Mouse (Mus musculus) hindbrain, embryonic 14.5 days (tissue): ENCODE measurements at regions not wholly inside any gene's neighbourhood (a gene's known extent, or its start where the extent isn't known, plus 50 kb on each side); places are given as distances from the start of the nearest gene placed in this dataset.

Source experiments
- ATAC-seq: fragments of 200-750 bp; cut with Nextera tagmentation; 2 replicates; pipeline ENCODE4 v1.8.0; 2017; ENCODE audit warnings: moderate number of reproducible peaks, mild to moderate bottlenecking, moderate TSS enrichment, moderate library complexity; ENCODE audit not compliant: low FRiP score
- DNase-seq: peaks from one replicate; pipeline ENCODE4 v3.0.0-alpha.2; 2015; ENCODE audit warnings: low spot score
- H3K27ac ChIP-seq: fragments of 300-500 bp; sonication (generic); 2 replicates; pipeline ENCODE4 v1.5.1; 2014; ENCODE audit warnings: mild to moderate bottlenecking, moderate library complexity
- H3K27me3 ChIP-seq: fragments of 300-500 bp; sonication (generic); 2 replicates; pipeline ENCODE4 v1.6.1; 2014; ENCODE audit warnings: mild to moderate bottlenecking, low read length, mixed read lengths; ENCODE audit not compliant: control insufficient read depth, insufficient read depth
- H3K36me3 ChIP-seq: fragments of 300-500 bp; sonication (generic); replicated peaks from 2 replicates; pipeline ENCODE4 v1.6.1; 2014; ENCODE audit not compliant: control insufficient read depth, insufficient read depth
- H3K4me1 ChIP-seq: fragments of 300-500 bp; sonication (generic); replicated peaks from 2 replicates; pipeline ENCODE4 v1.6.1; 2014; ENCODE audit warnings: antibody characterized with exemption, low read length, mixed read lengths; ENCODE audit not compliant: control insufficient read depth, insufficient read depth
- H3K4me2 ChIP-seq: fragments of 300-500 bp; sonication (generic); replicated peaks from 2 replicates; pipeline ENCODE4 v1.6.1; 2014; ENCODE audit warnings: mild to moderate bottlenecking, moderate library complexity
- H3K4me3 ChIP-seq: fragments of 300-500 bp; sonication (generic); replicated peaks from 2 replicates; pipeline ENCODE4 v1.5.1; 2014; ENCODE audit warnings: mild to moderate bottlenecking, low read length
- H3K9ac ChIP-seq: fragments of 300-500 bp; sonication (generic); 2 replicates; pipeline ENCODE4 v1.6.1; 2014
- H3K9me3 ChIP-seq: fragments of 300-500 bp; sonication (generic); 2 replicates; pipeline ENCODE4 v1.6.1; 2016; ENCODE audit warnings: low read length; ENCODE audit not compliant: control insufficient read depth
- WGBS: fragments of 180-500 bp; shearing (Covaris S2); extraction: QIAGEN DNeasy Blood & Tissue Kit; methylation state at CpG from one replicate; pipeline ENCODE4 v1.1.7; 2014; 5-methylcytosine and 5-hydroxymethylcytosine counted together

DNA sequence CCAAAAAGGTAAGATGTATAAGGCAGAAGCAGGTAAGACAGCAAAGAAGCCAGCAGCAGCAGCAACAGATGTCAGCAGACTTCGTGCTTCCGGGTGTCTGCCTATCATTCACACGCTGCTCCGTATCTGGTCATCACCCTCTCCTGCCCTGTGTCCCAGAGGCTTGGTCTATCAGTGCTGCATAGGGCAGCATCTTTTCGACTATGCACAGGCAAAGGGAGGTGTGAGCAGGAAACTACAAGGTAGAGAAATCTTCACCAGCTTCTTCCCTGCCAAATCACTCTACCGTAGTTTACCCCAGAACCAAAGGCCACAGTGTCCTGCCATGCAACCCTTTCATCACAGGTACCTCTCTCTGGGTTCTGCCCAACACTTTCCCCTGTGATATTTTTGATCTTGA lies 156.5 kb downstream of the Zfp36l1 start:
- WGBS: 96% methylated on average over 6 of the region's 6 CpGs
- Histone ChIP-seq H3K4me1 (no peaks in the 10 kb centered on the region), H3K27me3 (no peaks in the 10 kb centered on the region), H3K27ac (no peak overlapping the region), H3K4me3 (no peak overlapping the region), H3K9ac (no peak overlapping the region), H3K9me3 (no peaks in the 10 kb centered on the region), H3K4me2 (no peak overlapping the region), H3K36me3 (no peaks in the 10 kb centered on the region)
- ATAC-seq: no peak
- DNase-seq: no peak

DNA sequence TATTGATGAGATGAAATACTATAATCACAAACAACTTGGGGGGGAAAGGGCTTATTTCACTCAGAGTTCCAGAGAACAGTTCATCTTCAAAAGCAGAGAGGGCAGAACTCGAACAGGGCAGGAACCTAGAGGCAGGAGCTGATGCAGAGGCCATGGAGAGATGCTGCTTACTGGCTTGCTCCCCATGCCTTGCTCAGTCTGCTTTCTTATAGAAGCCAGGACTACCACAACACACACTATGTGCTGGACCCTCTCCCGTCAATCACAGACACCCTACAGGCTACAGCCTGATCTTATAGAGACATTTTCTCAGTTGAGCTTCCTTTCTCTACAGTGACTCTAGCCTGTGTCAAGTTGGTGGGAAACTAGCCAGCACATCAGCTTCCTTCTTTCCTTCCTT lies 157.3 kb downstream of the Zfp36l1 start:
- Histone ChIP-seq H3K4me2 (no peak overlapping the region), H3K36me3 (no peaks in the 10 kb centered on the region), H3K27ac (no peak overlapping the region), H3K4me3 (no peak overlapping the region), H3K9me3 (no peaks in the 10 kb centered on the region), H3K27me3 (no peaks in the 10 kb centered on the region), H3K9ac (no peak overlapping the region), H3K4me1 (no peaks in the 10 kb centered on the region)
- no peak for ATAC-seq
- WGBS: 85% methylated on average over 2 of the region's 2 CpGs
- DNase-seq: no peak

DNA sequence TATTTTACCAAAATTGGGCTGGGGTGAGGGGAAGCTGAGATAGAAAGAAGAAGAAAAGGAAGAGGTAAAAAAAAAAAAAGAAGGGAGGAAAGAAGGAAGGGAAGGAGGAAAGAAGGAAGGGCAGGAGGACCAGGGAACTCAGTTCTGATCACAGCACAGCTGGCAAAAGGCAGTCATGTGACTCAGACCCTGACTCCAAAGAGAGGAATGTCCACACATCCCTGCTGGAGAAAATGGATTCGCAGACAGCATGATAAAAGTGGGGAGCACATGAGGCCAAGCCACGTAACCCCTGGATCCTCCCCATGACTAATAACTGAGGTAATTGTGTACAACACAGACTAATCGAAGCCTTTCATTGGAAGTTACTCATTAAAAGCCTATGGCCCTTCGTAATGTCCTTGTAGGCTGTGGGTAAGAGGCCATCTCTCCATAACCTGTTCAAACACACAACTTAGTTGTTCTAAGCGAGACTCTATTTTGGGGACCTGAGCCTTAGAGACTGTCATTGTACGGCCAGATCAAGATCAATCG lies 162.2 kb downstream of the Zfp36l1 start:
- no peak for DNase-seq
- ATAC-seq: no peak
- Histone ChIP-seq H3K36me3 (no peaks in the 10 kb centered on the region), H3K27ac (no peak overlapping the region), H3K4me1 (peaks cover 3% of the 10 kb centered on the region; the same call in 1 of the 2 replicates), H3K4me2 (no peak overlapping the region), H3K9me3 (no peaks in the 10 kb centered on the region), H3K27me3 (no peaks in the 10 kb centered on the region), H3K9ac (no peak overlapping the region), H3K4me3 (no peak overlapping the region)
- WGBS: 84% methylated on average over 7 of the region's 7 CpGs

DNA sequence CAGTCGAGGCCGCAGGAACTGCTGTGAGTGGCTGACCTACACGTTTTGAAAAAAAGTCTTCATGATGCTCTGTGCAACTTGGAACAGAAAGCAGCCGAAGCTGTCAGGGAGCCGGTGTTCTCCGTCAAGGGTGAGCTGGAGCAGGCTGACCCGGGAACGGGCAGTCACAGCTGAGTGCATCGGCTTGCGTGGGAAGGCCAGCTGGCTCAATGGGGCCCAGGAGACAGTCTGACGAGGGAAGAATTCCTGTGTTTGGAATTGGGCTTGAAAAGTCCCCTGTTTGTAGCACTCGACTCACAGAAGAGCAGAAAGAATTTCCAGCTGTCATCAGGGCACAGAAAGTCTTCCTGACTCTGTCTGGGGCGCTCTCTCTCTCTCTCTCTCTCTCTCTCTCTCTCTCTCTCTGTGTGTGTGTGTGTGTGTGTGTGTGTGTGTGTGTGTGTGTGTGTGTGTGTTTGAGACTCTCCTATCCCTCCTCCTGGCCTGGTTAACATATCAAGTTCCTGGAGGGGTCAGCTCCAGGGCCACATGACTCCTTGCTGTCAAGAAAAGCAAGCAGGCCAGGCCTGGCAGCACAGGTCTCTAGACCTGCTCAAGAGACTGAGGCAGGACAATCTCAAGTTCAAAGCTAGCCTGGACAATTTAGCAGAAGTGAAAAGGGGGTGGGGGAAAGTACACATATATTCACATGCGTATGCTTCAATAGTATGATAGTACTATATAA lies 163.6 kb downstream of the Zfp36l1 start:
- no peak overlapping the region for H3K4me2 ChIP-seq
- H3K36me3 ChIP-seq: no peaks in the 10 kb centered on the region
- H3K9ac ChIP-seq: no peak overlapping the region
- peaks cover 10% of the 10 kb centered on the region; the same call in 1 of the 2 replicates for H3K4me1 ChIP-seq
- ATAC-seq (no peak; the same call in 1 of the 2 replicates), DNase-seq (no peak)
- no peak overlapping the region for H3K4me3 ChIP-seq
- peak overlapping the region; percentile 57 for H3K27ac ChIP-seq
- H3K27me3 ChIP-seq: no peaks in the 10 kb centered on the region
- 25% methylated on average over 14 of the region's 14 CpGs for WGBS
- H3K9me3 ChIP-seq: no peaks in the 10 kb centered on the region

DNA sequence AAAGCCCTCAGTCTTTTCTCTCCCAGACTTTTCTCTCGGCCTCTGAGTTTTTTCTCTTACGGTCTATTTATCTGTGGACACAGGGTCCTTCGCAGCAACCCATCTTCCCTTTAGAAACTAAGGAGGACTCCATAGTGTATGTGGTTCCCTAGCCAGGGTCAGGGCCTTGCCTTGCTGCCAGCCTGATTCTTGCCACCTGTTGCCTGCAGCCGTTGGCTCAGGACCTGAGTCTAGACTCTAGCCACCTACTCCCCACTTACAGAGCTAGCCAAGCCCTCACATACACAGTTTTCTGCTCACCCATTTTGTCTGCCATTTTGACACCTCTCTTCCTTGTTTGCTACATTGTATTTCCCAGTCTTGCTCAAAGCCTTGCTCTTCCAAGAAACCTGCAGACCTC lies 165.2 kb downstream of the Zfp36l1 start:
- 96% methylated on average over 4 of the region's 4 CpGs for WGBS
- no peak for DNase-seq
- H3K36me3 ChIP-seq: no peaks in the 10 kb centered on the region

DNA sequence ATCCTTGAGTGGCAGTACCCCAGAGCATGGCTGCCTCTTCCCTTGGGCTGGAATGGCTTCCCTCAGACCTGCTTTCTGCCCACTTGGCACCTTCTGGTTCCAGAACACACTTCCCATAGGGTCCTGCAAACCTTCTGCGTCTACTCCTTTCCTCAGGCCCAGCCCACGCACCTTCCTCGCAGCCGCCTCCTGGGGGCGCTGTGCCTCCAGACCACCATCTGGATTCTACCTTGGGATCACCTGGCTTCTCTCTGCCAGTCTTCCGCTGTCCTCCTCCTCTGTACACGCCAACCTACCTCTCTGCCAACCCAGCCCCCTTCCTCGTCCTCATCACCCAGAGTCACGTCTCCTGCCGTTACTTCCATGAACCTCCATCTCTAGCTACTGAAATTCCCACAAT lies 166.0 kb downstream of the Zfp36l1 start:
- no peak for ATAC-seq
- no peaks in the 10 kb centered on the region for H3K36me3 ChIP-seq
- no peak overlapping the region for H3K4me3 ChIP-seq
- no peak for DNase-seq
- no peak overlapping the region for H3K27ac ChIP-seq
- 91% methylated on average over 10 of the region's 10 CpGs for WGBS
- no peaks in the 10 kb centered on the region for H3K9me3 ChIP-seq
- H3K9ac ChIP-seq: no peak overlapping the region
- H3K4me2 ChIP-seq: no peak overlapping the region
- peaks cover 10% of the 10 kb centered on the region; the same call in 1 of the 2 replicates for H3K4me1 ChIP-seq
- no peaks in the 10 kb centered on the region for H3K27me3 ChIP-seq

More for the DNA sequence above, 165.2 kb downstream of the Zfp36l1 start:
- H3K9me3 ChIP-seq: no peaks in the 10 kb centered on the region
- H3K4me3 ChIP-seq: no peak overlapping the region
- H3K4me1 ChIP-seq: peaks cover 10% of the 10 kb centered on the region; the same call in 1 of the 2 replicates
- ATAC-seq: no peak
- no peak overlapping the region for H3K27ac ChIP-seq
- no peak overlapping the region for H3K9ac ChIP-seq
- H3K4me2 ChIP-seq: no peak overlapping the region
- no peaks in the 10 kb centered on the region for H3K27me3 ChIP-seq

DNA sequence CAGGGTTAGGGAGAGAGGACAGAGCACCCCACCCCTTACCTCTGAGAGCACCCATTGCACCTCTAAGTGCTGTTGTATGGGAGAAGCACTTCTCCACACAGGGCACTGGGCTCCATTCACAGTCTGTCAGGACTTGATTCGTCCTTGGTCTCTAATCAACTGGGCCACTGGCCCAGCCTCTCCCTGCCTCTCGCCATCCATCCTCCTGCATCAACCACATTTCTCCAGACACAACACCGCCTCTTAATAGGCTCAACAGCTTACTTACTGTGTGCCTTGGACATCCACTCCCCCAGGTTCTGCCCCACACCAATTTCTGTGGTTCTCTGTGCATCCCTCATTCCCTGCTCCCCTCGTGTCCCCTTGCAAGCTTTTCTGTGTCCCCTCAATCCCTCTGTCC lies 166.9 kb downstream of the Zfp36l1 start:
- Histone ChIP-seq H3K4me2 (no peak overlapping the region), H3K9me3 (no peaks in the 10 kb centered on the region), H3K4me3 (no peak overlapping the region), H3K4me1 (peaks cover 10% of the 10 kb centered on the region; the same call in 1 of the 2 replicates), H3K27ac (no peak overlapping the region), H3K27me3 (no peaks in the 10 kb centered on the region), H3K9ac (no peak overlapping the region), H3K36me3 (no peaks in the 10 kb centered on the region)
- 84% methylated on average over 4 of the region's 4 CpGs for WGBS
- ATAC-seq: no peak
- no peak for DNase-seq

DNA sequence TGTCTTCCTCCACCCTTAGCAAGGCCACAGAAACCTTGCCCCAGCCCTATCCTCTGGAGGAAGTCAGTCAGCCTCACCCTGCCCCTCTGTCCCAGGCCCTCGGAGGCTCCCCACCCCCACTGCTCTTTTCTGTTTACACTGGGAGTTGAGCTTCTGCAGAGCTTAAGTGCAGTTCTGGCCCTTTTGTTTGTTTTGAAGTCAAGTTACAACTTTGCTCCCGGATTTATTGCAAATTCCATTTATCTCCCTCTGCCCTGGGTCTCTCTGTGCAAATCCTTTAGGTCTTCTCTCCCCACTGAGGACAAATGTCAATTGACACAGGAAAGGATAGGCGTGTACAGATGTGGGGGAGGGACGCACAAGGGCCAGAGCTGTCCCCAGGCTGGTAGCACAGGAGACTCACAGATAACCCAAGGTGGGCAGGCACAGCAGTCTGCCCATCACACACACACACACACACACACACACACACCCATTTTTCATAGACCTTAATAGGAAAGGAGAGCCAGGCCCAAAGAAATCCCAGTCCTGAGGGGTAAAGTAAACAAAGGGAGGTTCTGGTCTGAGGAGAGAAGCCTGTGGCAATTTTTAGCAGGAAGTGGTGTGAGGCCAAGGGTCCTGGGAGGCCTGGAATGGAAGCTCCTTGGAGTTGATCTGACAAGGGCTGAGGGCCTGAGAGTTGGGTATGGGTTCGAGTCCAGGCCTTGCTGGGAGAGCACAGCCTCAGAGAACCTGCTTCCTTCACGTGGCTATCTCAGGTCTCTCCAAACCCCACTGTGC lies 167.9 kb downstream of the Zfp36l1 start:
- WGBS: 27% methylated on average over 6 of the region's 6 CpGs
- DNase-seq: no peak
- ATAC-seq: no peak
- Histone ChIP-seq H3K9me3 (no peaks in the 10 kb centered on the region), H3K9ac (no peak overlapping the region), H3K27ac (peak overlapping the region; percentile 66), H3K27me3 (no peaks in the 10 kb centered on the region), H3K36me3 (no peaks in the 10 kb centered on the region), H3K4me3 (no peak overlapping the region), H3K4me1 (peaks cover 10% of the 10 kb centered on the region; the same call in 1 of the 2 replicates), H3K4me2 (no peak overlapping the region)

DNA sequence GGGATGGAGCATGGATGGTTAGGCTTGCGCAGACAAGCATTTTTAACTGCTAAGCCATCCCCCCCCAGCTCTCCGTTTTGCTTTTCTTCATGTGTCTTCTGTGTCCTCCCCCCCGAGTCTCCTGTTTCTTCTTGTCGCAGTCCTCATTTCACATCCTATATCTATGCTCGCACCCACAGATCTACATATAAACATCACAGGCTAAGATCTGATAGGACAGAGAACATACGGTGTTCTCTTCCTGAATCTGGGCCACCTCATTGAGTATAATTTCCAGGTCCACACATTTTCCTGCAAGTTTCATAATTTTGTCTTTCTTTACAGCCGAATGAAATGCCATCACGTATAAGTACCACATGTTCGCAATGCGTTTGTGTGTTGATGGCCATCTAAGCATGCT lies 168.7 kb downstream of the Zfp36l1 start:
- 89% methylated on average over 10 of the region's 10 CpGs for WGBS
- Histone ChIP-seq H3K36me3 (no peaks in the 10 kb centered on the region), H3K4me2 (no peak overlapping the region), H3K27me3 (no peaks in the 10 kb centered on the region), H3K9ac (no peak overlapping the region), H3K27ac (peak overlapping the region; percentile 49; the same call in 1 of the 2 replicates), H3K9me3 (no peaks in the 10 kb centered on the region), H3K4me3 (no peak overlapping the region), H3K4me1 (peaks cover 9% of the 10 kb centered on the region; the same call in 1 of the 2 replicates)
- no peak for DNase-seq
- ATAC-seq: no peak
